Mouse (Mus musculus): ENCODE measurements around the gene Olfr639. TPM values are rescaled to one million over a fixed set of nuclear protein-coding genes. Genes with fewer than 3 reads are reported as not detected.
"Not testable (repeated sequence)": the region's sequence is repeated elsewhere in the genome, so short reads cannot be mapped to it uniquely, and the experiment has no call there.

The Olfr639 gene
- polyA plus RNA-seq, 1 experiment from 2014 or later: 0.03 TPM

GRCm38 (mm10) chr7:103970852-103971251, 46.3 kb downstream of the Olfr639 start, which contains the start of gene Olfr635:
Gene Olfr635, plus strand, starts transcription at chr7:103971152.
- no peaks in the 10 kb centered on the region for H3K9me3 ChIP-seq
- ATAC-seq (ENCODE audit: low FRiP score, low read depth): no peak
- WGBS: 81% methylated on average over 1 of the region's 1 CpGs
- H3K4me3 ChIP-seq: no peak within 1 kb of the TSS
- H3K4me2 ChIP-seq: no peak within 1 kb of the TSS
- no peaks in the 10 kb centered on the region for H3K4me1 ChIP-seq (replicated peaks)
- no peaks in the 10 kb centered on the region for H3K27me3 ChIP-seq
- H3K27ac ChIP-seq (replicated peaks): no peak within 1 kb of the TSS
- H3K36me3 ChIP-seq: no peaks in the 10 kb centered on the region
- H3K9ac ChIP-seq: no peak within 1 kb of the TSS

DNA sequence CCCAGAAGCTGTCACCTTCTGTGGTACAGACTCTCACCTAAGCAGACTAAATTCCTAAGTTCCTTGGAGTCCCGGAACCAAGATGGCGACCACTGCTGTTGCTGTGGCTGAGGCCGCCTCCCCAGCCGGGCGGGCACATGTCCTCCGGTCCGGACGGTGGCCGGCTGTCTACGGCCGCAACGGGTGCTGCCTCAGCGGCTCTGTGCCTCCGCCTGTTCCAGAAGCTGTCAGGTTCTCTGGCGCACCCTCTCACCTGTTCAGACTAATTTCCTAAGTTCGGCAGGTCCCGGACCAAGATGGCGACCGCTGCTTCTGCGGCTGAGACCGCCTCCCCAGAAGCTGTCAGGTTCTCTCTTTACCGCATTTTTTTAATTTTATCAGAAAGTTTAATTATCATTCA, 50.2 kb downstream of the Olfr639 start:
- not testable (repeated sequence) for ATAC-seq (ENCODE audit: low FRiP score, low read depth); H3K4me3 ChIP-seq; H3K9ac ChIP-seq; H3K4me2 ChIP-seq; H3K9me3 ChIP-seq; H3K27me3 ChIP-seq; H3K27ac ChIP-seq (replicated peaks); H3K36me3 ChIP-seq; H3K4me1 ChIP-seq (replicated peaks)
- 96% methylated on average over 22 of the region's 22 CpGs for WGBS

Other genes with a start within 250 kb of the Olfr639 start
- not detected in 2 replicates for gene Olfr69, start 245.7 kb downstream of the Olfr639 start, polyA plus RNA-seq (2015; fragmentation: Nextera tagmentation; extraction: Ambion mirVana)
- gene Olfr68, start 237.6 kb downstream of the Olfr639 start, polyA plus RNA-seq (2015; fragmentation: Nextera tagmentation; extraction: Ambion mirVana): not detected in 2 replicates
- not detected in 2 replicates for gene Olfr67, start 225.5 kb downstream of the Olfr639 start, polyA plus RNA-seq (2015; fragmentation: Nextera tagmentation; extraction: Ambion mirVana)
- gene Hbb-bt, start 203.3 kb downstream of the Olfr639 start, polyA plus RNA-seq (2015; fragmentation: Nextera tagmentation; extraction: Ambion mirVana): 1,494 and 1,956 TPM in 2 replicates
- gene Hbb-bs, start 189.2 kb downstream of the Olfr639 start, polyA plus RNA-seq (2015; fragmentation: Nextera tagmentation; extraction: Ambion mirVana): 4,421 and 5,872 TPM in 2 replicates
- gene Hbb-bh2, start 176.8 kb downstream of the Olfr639 start, polyA plus RNA-seq (2015; fragmentation: Nextera tagmentation; extraction: Ambion mirVana): not detected in 2 replicates
- gene Hbb-bh1, start 174.1 kb downstream of the Olfr639 start, polyA plus RNA-seq (2015; fragmentation: Nextera tagmentation; extraction: Ambion mirVana): 1.3 and 2.5 TPM in 2 replicates
- 123 and 187 TPM in 2 replicates for gene Hbb-y, start 164.1 kb downstream of the Olfr639 start, polyA plus RNA-seq (2015; fragmentation: Nextera tagmentation; extraction: Ambion mirVana)
- not detected in 2 replicates for gene Olfr66, start 131.1 kb downstream of the Olfr639 start, polyA plus RNA-seq (2015; fragmentation: Nextera tagmentation; extraction: Ambion mirVana)
- not detected in 2 replicates for gene Olfr64, start 122.8 kb downstream of the Olfr639 start, polyA plus RNA-seq (2015; fragmentation: Nextera tagmentation; extraction: Ambion mirVana)
- gene Olfr65, start 113.8 kb downstream of the Olfr639 start, polyA plus RNA-seq (2015; fragmentation: Nextera tagmentation; extraction: Ambion mirVana): not detected in 2 replicates
- not detected in 2 replicates for gene Olfr631, start 88.5 kb downstream of the Olfr639 start, polyA plus RNA-seq (2015; fragmentation: Nextera tagmentation; extraction: Ambion mirVana)
- gene Olfr632, start 83.0 kb downstream of the Olfr639 start, polyA plus RNA-seq (2015; fragmentation: Nextera tagmentation; extraction: Ambion mirVana): not detected in 2 replicates
- not detected in 2 replicates for gene Olfr633, start 72.9 kb downstream of the Olfr639 start, polyA plus RNA-seq (2015; fragmentation: Nextera tagmentation; extraction: Ambion mirVana)
- not detected in 2 replicates for gene Olfr635, start 46.2 kb downstream of the Olfr639 start, polyA plus RNA-seq (2015; fragmentation: Nextera tagmentation; extraction: Ambion mirVana)
- gene Olfr638, start 18.6 kb downstream of the Olfr639 start, polyA plus RNA-seq (2015; fragmentation: Nextera tagmentation; extraction: Ambion mirVana): not detected in 2 replicates
- gene Olfr640, start 8.3 kb upstream of the Olfr639 start, polyA plus RNA-seq (2015; fragmentation: Nextera tagmentation; extraction: Ambion mirVana): not detected in 2 replicates
- gene Olfr641, start 18.1 kb upstream of the Olfr639 start, polyA plus RNA-seq (2015; fragmentation: Nextera tagmentation; extraction: Ambion mirVana): not detected in 2 replicates
- not detected in 2 replicates for gene Olfr642, start 35.4 kb upstream of the Olfr639 start, polyA plus RNA-seq (2015; fragmentation: Nextera tagmentation; extraction: Ambion mirVana)
- not detected in 2 replicates for gene 4930516K23Rik, start 44.1 kb upstream of the Olfr639 start, polyA plus RNA-seq (2015; fragmentation: Nextera tagmentation; extraction: Ambion mirVana)
- not detected in 2 replicates for gene Olfr644, start 54.6 kb upstream of the Olfr639 start, polyA plus RNA-seq (2015; fragmentation: Nextera tagmentation; extraction: Ambion mirVana)
- not detected in 2 replicates for gene Olfr645, start 68.2 kb upstream of the Olfr639 start, polyA plus RNA-seq (2015; fragmentation: Nextera tagmentation; extraction: Ambion mirVana)
- not detected in 2 replicates for gene Olfr646, start 87.6 kb upstream of the Olfr639 start, polyA plus RNA-seq (2015; fragmentation: Nextera tagmentation; extraction: Ambion mirVana)
- gene Ubqln5, start 112.5 kb upstream of the Olfr639 start, polyA plus RNA-seq (2015; fragmentation: Nextera tagmentation; extraction: Ambion mirVana): not detected in 2 replicates
- not detected in 2 replicates for gene Olfr643, start 120.1 kb upstream of the Olfr639 start, polyA plus RNA-seq (2015; fragmentation: Nextera tagmentation; extraction: Ambion mirVana)
- gene Ubqln3, start 126.0 kb upstream of the Olfr639 start, polyA plus RNA-seq (2015; fragmentation: Nextera tagmentation; extraction: Ambion mirVana): not detected in 2 replicates
- gene Ubqlnl, start 133.3 kb upstream of the Olfr639 start, polyA plus RNA-seq (2015; fragmentation: Nextera tagmentation; extraction: Ambion mirVana): not detected in 2 replicates
- gene Olfm5, start 147.5 kb upstream of the Olfr639 start, polyA plus RNA-seq (2015; fragmentation: Nextera tagmentation; extraction: Ambion mirVana): not detected in 2 replicates
- 0.39 and 0.49 TPM in 2 replicates for gene Olfr648, start 166.1 kb upstream of the Olfr639 start, polyA plus RNA-seq (2015; fragmentation: Nextera tagmentation; extraction: Ambion mirVana)
- gene Olfr649, start 178.7 kb upstream of the Olfr639 start, polyA plus RNA-seq (2015; fragmentation: Nextera tagmentation; extraction: Ambion mirVana): not detected in 2 replicates
- 0.16 and 0.37 TPM in 2 replicates for gene Trim6, start 201.5 kb upstream of the Olfr639 start, polyA plus RNA-seq (2015; fragmentation: Nextera tagmentation; extraction: Ambion mirVana)
- 0.91 and 1.2 TPM in 2 replicates for gene Trim34a, start 227.2 kb upstream of the Olfr639 start, polyA plus RNA-seq (2015; fragmentation: Nextera tagmentation; extraction: Ambion mirVana)

Measured in hindbrain, embryonic 15.5 days (tissue).